Mouse (Mus musculus): ENCODE data around the gene Nrf1.

GRCm38 (mm10) chr6:30139329-30140045 lies 91.7 kb downstream of the Nrf1 start:
- TF ChIP-seq TAL1 (IDR thresholded peaks at IDR 0.05; ENCODE audit: low read length) (no peak), GATA1 (IDR thresholded peaks at IDR 0.05; ENCODE audit: low read length) (no peak)

Data from erythroblast, embryonic 14.5 days (primary cell).